In genomic region chr14:61330591-61330990, GRCm38 (mm10) we compare ENCODE assay signal across 8 mouse cellular contexts. TPM values are rescaled to one million over a fixed set of nuclear protein-coding genes. Genes with fewer than 3 reads are reported as not detected.
A peak's percentile ranks its signal among the peaks of the same experiment; 100 is the strongest.
DNase-seq lines count a peak whose midpoint lies in the region; ATAC-seq and TF ChIP-seq lines count a peak whose summit lies in the region.

No protein-coding gene starts in this region.

- H3K27me3 ChIP-seq in ES-Bruce4 (ENCODE audit: control insufficient read depth, insufficient read depth, low read length, poor library complexity, severe bottlenecking), result no peaks in the 10 kb centered on the region
- H3K27me3 ChIP-seq in intestine, postnatal 0 days (replicated peaks; ENCODE audit: control insufficient read depth, insufficient read depth, low read length), result no peaks in the 10 kb centered on the region

- TF ChIP-seq POLR2A in ES-Bruce4 (IDR thresholded peaks at IDR 0.05; ENCODE audit: insufficient read depth, low read length), result no peak

- H3K36me3 ChIP-seq in ES-Bruce4 (ENCODE audit: control insufficient read depth, insufficient read depth, low read length, poor library complexity, severe bottlenecking), result no peaks in the 10 kb centered on the region
- no peaks in the 10 kb centered on the region for H3K36me3 ChIP-seq in intestine, postnatal 0 days (ENCODE audit: control insufficient read depth, insufficient read depth)

- no peaks in the 10 kb centered on the region for H3K9me3 ChIP-seq in ES-Bruce4 (replicated peaks; ENCODE audit: control insufficient read depth, insufficient read depth, low read length, poor library complexity, severe bottlenecking)
- H3K9me3 ChIP-seq in intestine, postnatal 0 days (ENCODE audit: control insufficient read depth), result no peaks in the 10 kb centered on the region

- no peak overlapping the region for H3K4me2 ChIP-seq in intestine, postnatal 0 days (replicated peaks; ENCODE audit: low read depth)

- no peak for ATAC-seq in cerebellum, adult (ENCODE audit: insufficient number of reproducible peaks, low FRiP score, low TSS enrichment)
- no peak for ATAC-seq in CD4-positive, CD25-positive, alpha-beta regulatory T cell, adult 4 months
- ATAC-seq in intestine, postnatal 0 days, result no peak

- H3K9ac ChIP-seq in ES-Bruce4 (ENCODE audit: low read depth, poor library complexity, severe bottlenecking), result 0 out of 2 replicates have a peak overlapping the region, but pooled peaks have one; percentile 17
- H3K9ac ChIP-seq in intestine, postnatal 0 days (ENCODE audit: low read depth, low read length), result no peak overlapping the region

- no peak overlapping the region for H3K27ac ChIP-seq in ES-Bruce4 (ENCODE audit: insufficient read depth, low read length)
- H3K27ac ChIP-seq in intestine, postnatal 0 days (ENCODE audit: low read depth, low read length), result no peak overlapping the region

- peak overlapping the region; percentile 6; the same call in 1 of the 2 replicates for H3K4me3 ChIP-seq in ES-Bruce4 (ENCODE audit: low read depth, low read length)
- H3K4me3 ChIP-seq in intestine, postnatal 0 days (ENCODE audit: low read depth, low read length), result no peak overlapping the region

- intact Hi-C loops in left cerebral cortex, postnatal 14 days (cut with DNase I), result loop anchor here (5.0 to 10.0 kb wide), 2 partner anchors 167 to 1124 kb away; partner anchors contain the start of gene Gucy1b2

- no peak for TF ChIP-seq CTCF in ES-Bruce4 (IDR thresholded peaks at IDR 0.05; ENCODE audit: low read depth, low read length)
- TF ChIP-seq CTCF in intestine, postnatal 0 days (IDR thresholded peaks at IDR 0.05; ENCODE audit: low read depth), result no peak

- peak; percentile 65 for DNase-seq in cerebellum, adult 11-12 months
- peak; percentile 23 to 63 for DNase-seq in frontal cortex, adult 2 months (ENCODE audit: extremely low spot score in 1 of 2, low spot score in 1 of 2)
- peak; percentile 63 to 66 for DNase-seq in left cerebral cortex, postnatal 14 days (ENCODE audit: low spot score in 2 of 2)
- no peak for DNase-seq in gastrocnemius, postnatal 4 days (ENCODE audit: low spot score in 2 of 2)

- TF ChIP-seq EP300 in ES-Bruce4 (IDR thresholded peaks at IDR 0.05; ENCODE audit: insufficient read depth, low read depth, low read length), result no peak

- H3K4me1 ChIP-seq in ES-Bruce4 (ENCODE audit: control insufficient read depth, insufficient read depth, low read length), result peaks cover 2% of the 10 kb centered on the region
- H3K4me1 ChIP-seq in intestine, postnatal 0 days (replicated peaks; ENCODE audit: control insufficient read depth, insufficient read depth, low read length), result no peaks in the 10 kb centered on the region

- 81% methylated on average over 11 of the region's 11 CpGs for WGBS in intestine, postnatal 0 days

RNA-seq across cellular contexts. Expression of gene Arl11, which starts 21.0 kb away (rescaled TPM):
- not detected in 2 replicates for polyA plus RNA-seq in ES-Bruce4 (2011; ENCODE audit: insufficient read depth, insufficient read length, low read depth, missing spikeins)
- polyA plus RNA-seq in frontal cortex, adult 2 months (2012; rRNA removed), result 0.92 and 1.2 TPM in 2 replicates
- under 1 TPM; 0.70 to 0.82 TPM for total RNA-seq in left cerebral cortex, postnatal 14 days (2021)
- polyA plus RNA-seq in CD4-positive, CD25-positive, alpha-beta regulatory T cell, adult 4 months (2017; shearing (Covaris generic)), result not detected
- 1 to 10 TPM; 1.1 to 1.4 TPM for total RNA-seq in gastrocnemius, postnatal 4 days (2021)
- 1.4 and 1.5 TPM in 2 replicates for polyA plus RNA-seq in intestine, postnatal 0 days (2015; fragmentation: Nextera tagmentation; extraction: Ambion mirVana)

RNA-seq across cellular contexts. Expression of gene Ebpl, which starts 29.6 kb away (rescaled TPM):
- polyA plus RNA-seq in ES-Bruce4 (2011; ENCODE audit: insufficient read depth, insufficient read length, low read depth, missing spikeins), result 10.2 and 10.8 TPM in 2 replicates
- polyA plus RNA-seq in frontal cortex, adult 2 months (2012; rRNA removed), result 4.0 TPM in 2 replicates
- total RNA-seq in left cerebral cortex, postnatal 14 days (2021), result 1 to 10 TPM; 4.3 to 4.5 TPM
- polyA plus RNA-seq in CD4-positive, CD25-positive, alpha-beta regulatory T cell, adult 4 months (2017; shearing (Covaris generic)), result 10 to 100 TPM in 1 of 2 experiments, 1 to 10 TPM in 1; 6.5 to 12.3 TPM
- 1 to 10 TPM; 4.1 to 4.2 TPM for total RNA-seq in gastrocnemius, postnatal 4 days (2021)
- 11.1 and 12.1 TPM in 2 replicates for polyA plus RNA-seq in intestine, postnatal 0 days (2015; fragmentation: Nextera tagmentation; extraction: Ambion mirVana)

Comparison
In these comparisons a context has a peak if more than half of its experiments do, and no peak if none do; other contexts are left out.
1. DNase-seq: peak in cerebellum, adult 11-12 months (single experiment), frontal cortex, adult 2 months (2 of 2) and left cerebral cortex, postnatal 14 days (2 of 2); none in gastrocnemius, postnatal 4 days (0 of 2).